Mouse (Mus musculus) ES-CJ7 (cell line): ENCODE measurements around the gene Ehmt2.

Experiments
- DNase-seq: peaks from one replicate; pipeline ENCODE4 v3.0.0; 2011; ENCODE audit warnings: low read depth, low spot score

Gene Ehmt2

DNA sequence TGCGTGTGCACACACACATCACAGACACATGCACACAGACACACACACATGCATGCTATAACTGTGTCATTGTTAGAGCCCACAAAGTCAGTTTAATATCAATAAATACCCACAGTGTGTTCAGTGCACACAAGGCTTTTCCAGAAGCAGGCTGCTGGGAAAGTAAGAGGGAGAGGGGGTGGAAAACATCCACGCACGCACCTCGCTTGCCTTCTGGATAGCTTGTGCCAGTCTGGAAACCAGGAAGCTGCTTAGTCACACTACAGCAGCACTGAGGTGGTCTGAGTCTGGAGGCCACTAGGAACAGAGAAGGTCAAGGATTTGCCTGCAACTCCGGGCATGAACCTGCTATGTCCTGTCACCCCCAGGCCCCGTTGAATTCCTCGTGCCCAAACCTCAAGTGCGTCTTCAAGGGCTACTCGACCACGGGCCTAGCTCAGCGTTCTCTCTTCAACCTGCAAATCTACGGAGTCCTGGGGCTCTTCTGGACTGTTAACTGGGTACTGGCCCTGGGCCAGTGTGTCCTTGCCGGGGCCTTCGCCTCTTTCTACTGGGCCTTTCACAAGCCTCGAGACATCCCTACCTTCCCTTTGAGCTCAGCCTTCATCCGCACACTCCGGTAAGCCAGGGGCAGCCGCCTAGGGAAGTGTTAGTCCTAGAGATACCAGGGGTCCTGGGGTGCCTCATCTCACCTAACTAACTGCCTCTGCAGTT lies 29.2 kb downstream of the Ehmt2 start:
- no peak for DNase-seq

DNA sequence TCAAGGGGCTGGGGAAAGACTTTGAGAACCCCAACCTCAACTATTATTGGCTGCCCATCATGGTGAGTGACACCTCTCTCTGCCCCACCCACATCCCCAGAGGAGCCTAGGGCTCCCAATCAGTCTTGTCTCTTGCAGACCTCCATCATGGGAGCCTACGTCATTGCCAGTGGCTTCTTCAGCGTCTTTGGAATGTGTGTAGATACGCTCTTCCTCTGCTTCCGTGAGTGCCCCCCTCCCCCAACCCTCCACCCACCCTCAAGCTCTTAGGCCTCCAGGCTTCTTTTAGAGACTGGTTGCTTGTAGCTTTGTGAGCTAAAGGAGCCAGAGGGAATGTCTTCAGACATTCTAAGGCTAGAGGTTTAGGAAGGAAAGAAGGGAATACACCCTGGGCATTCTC lies 30.6 kb downstream of the Ehmt2 start:
- DNase-seq = peak; percentile 70

DNA sequence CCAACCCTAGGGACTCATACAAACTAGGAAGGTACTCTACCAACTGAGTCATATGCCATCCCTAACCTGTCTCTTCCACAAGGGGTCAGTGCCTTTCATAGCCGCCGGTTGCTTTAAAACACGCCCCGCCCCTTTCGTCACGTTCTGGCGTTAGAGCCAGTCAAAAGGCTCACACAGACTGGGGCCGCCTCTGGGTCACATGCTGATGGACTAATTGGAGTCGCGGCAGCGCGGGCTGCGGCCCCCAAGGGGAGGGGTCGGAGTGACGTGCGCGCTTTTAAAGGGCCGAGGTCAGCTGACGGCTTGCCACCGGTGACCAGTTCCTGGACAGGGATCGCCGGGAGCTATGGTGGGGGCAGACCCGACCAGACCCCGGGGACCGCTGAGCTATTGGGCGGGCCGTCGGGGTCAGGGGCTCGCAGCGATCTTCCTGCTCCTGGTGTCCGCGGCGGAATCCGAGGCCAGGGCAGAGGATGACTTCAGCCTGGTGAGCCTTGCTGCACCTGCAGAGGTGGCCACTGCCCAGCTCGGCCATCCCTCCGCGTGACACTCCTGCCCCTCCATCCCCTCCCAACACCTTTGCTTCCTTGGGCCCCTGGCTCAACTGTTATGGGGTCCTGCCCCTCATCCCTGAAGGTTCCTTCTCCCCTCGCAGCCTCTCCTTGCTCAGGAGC lies 32.9 kb downstream of the Ehmt2 start, which contains the start of gene Neu1:
Gene Neu1, plus strand, starts transcription at position 193 of the 674 bp plus-strand sequence.
- peak; percentile 98 for DNase-seq

DNA sequence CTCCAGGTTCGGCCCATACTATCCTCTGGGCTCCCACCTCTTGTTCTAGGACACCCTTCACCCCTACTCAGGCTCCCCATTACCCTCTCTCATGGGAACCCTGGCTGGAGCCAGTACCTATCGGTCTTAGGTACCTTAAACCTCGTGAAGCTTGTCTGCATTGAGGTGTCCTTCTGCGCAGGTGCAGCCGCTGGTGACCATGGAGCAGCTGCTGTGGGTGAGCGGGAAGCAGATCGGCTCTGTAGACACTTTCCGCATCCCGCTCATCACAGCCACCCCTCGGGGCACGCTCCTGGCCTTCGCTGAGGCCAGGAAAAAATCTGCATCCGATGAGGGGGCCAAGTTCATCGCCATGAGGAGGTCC lies 33.4 kb downstream of the Ehmt2 start:
- no peak for DNase-seq

DNA sequence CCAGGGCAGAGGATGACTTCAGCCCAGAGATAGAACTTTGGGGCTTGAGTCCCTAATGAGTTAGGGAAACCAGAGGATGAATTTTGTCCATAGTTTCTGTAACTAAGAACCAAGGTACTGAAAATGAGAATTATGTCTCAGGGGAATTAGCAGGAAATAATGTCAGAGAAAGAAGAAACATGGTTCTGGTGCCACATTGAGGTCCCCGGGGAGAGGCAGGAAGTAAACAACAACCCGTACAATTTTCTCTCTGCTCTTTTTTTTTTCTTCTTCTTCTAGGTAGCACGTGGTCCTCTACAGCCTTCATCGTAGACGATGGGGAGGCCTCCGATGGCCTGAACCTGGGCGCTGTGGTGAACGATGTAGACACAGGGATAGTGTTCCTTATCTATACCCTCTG lies 34.0 kb downstream of the Ehmt2 start:
- DNase-seq = no peak

DNA sequence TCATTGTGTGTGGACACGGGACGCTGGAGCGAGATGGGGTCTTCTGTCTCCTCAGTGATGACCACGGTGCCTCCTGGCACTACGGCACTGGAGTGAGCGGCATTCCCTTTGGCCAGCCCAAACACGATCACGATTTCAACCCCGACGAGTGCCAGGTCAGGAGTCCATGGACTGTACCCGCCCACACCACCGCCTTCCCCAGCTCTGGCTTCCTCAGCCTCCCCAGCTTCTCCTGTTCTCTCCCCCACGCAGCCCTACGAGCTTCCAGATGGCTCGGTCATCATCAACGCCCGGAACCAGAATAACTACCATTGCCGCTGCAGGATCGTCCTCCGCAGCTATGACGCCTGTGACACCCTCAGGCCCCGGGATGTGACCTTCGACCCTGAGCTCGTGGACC lies 35.8 kb downstream of the Ehmt2 start:
- DNase-seq = no peak

DNA sequence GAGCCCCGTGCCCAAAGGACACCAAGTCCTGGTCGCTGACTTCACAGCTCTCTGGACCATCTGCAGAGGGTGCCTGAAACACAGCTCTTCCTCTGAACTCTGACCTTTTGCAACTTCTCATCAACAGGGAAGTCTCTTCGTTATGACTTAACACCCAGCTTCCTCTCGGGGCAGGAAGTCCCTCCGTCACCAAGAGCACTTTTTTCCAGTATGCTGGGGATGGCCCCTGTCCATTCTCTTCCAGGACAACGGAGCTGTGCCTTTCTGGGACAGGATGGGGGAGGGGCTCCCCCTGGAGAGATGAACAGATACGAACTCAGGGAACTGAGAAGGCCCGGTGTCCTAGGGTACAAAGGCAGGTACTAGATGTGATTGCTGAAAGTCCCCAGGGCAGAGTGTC lies 36.6 kb downstream of the Ehmt2 start:
- no peak for DNase-seq

DNA sequence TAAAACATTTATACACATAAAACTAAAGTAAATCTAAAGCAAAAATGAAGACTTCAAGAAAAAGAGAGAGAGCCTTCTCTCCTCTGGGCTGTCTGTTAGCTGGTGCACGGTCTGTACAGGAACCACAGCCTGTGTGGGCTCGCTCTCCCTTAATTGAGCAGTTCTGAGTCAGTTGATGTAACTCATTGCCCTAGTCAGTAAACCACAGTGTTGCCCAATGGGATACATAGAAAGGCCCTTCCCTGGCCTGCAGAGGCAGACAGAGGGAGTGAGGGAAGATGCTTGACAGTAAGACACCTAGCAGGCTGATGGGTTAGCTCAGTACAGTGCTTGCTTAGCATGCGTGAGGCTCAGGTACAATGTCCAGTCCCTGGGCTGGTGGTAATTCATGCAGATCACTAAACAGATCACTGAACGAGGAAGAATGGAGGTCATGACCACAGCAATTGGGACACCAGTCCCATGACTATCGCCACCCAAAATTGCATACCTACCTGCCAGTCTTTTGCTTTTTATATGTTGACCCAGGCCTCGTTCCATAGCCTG lies 39.8 kb downstream of the Ehmt2 start:
- DNase-seq = no peak

DNA sequence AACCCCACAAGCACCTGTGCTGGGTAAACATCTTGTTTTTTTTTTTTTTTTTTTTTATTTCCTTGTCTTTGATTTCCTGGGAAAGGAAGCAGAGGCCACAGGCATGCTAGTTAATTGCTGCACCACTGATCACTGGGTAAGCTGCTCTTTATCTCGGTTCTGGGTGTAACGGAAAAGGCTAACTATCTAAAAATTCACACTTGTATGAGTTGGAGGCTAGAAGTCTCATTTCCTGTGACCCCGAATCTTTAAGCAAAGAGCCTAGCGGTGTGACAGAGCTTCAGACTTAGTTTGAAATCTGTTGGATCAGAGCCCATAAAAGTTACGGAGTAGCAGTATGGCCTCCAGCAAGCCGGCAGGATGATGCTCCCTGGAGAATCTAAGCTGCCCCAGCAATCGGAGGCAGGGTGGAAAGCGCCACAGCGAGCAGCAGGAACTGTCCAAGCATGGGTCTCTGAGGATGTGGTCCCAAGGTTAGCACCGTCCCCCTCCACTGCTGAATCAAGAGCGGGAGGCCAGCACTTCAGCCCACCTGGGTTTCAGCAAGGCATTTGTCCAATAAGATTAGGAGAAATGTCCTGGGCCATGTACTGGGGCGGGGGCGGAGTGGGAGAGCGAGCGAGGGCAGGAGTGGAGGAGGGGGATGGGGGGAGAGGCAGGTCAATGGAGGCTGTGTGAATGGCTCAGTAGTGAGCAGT lies 43.2 kb downstream of the Ehmt2 start:
- DNase-seq = peak; percentile 73

DNA sequence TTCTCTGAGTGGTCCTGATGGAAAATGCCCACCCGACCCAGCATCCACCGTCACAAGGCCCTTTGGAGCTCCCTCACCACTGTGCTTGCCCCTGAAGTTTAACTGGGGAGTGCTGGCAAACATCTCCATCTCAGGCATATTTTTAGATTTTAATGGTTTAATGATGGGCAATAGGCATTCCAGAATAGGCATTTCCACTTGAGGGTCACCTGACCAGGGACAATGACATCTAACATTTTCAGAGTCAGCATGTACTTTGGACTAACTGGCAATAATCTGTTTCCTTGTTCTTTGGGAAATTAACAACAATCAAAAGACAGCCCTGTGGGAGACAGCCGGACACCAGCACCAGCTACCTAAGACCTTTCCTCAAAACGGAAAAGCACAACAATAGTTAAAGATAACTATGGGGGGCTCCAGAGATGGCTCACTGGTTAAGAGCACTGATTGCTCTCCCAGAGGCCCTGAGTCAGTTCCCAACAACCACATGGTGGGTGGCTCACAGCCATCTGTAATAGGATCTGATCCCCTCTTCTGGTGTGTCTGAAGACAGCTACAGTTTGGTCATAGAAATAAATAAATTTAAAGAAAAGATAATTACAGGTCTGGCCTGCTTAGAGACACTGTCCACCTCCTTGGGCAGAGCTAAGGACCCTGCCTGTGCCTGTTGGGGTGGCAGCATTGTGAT lies 45.0 kb downstream of the Ehmt2 start:
- DNase-seq = no peak

DNA sequence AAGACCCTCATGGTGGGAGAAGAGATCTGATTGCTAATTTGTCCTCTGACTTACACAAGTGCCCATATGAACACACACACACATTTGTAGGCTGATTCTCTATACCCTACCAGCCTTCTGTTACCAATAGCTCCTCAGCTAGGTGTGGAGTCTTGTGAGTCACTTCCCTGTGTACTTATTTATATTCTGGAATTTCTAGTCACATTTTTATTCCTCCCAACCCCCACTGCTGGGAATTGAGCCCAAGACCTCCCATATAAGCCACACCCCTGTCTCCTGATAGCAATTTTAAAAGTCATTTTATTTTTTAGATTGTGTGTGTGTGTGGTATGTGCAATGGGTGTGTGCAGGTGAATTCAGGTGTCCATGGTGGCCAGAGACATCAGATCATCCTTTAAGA lies 46.1 kb downstream of the Ehmt2 start:
- DNase-seq = no peak

DNA sequence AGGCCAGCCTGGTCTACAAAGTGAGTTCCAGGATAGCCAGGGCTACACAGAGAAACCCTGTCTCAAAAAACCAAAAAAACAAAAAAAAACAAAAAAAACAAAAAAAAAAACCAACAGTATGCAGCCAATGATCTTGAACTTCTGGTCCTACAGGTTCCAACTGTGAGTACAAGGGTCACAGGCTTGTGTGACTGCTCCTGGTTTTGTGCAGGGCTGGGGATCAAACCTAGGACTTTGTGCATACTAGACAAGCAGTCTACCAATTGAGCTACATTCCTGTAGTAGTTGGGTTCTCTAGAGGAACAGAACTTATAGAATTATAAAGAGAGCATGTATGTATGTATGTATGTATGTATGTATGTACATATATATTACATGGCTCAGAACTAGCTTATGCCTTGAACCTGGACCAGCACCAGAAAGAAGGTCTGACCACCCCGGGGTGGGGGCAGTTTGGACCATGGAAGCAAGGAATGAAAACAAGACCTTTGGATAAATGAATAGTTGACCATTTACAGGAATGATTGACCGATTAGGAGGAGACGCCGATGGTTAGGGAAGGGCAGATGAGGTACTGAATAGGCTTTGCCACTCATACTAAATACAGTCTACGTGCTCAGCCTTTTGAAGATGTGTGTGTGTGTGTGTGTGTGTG lies 48.3 kb downstream of the Ehmt2 start:
- DNase-seq = no peak

DNA sequence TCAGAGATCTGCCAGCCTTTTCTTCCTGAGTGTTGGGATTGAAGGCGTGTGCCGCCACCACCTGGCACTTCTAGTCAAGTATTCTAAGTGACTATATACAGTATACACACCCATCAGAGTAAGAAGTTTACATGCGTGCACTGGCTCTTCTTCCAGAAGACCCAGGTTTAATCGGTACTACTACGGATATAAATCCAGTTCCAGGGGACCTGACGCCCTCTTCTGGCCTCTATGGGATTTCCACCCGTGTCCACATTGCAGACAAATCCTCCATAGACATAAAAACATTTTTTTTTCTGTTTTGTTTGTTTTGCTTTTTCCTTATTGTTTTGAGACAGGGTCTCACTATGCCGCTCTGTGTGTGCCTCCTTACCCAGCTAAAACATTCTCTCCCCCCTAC lies 49.3 kb downstream of the Ehmt2 start:
- DNase-seq = peak; percentile 68

DNA sequence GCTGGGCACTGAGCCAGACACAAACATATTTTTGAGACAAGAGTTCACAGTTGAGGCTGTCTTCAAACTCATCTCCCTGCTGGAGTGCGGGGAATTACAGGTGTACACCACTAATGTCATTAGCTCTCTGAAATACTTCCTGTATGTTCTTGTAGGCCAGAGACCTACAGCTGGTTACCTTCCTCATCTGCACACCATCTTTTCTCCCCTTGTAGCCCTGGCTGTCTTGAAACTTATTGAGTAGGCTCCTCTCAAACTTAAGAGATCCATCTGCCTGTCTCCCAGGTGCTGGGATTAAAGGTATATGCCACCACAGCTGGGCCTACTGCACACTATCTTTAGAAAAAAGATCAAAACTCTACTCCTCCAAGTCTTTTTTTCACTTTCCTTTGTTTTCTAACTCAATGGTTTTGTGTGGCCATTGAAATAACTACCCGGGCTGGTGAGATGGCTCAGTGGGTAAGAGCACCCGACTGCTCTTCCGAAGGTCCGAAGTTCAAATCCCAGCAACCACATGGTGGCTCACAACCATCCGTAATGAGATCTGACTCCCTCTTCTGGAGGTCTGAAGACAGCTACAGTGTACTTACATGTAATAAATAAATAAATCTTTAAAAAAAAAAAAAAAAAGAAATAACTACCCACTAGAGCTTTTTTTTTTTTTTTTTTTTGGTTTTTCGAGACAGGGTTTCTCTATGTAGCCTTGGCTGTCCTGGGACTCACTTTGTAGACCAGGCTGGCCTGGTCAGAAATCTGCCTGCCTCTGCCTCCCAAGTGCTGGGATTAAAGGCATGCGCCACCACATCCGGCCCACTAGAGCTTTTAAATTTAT lies 50.7 kb downstream of the Ehmt2 start:
- DNase-seq = peak; percentile 49

DNA sequence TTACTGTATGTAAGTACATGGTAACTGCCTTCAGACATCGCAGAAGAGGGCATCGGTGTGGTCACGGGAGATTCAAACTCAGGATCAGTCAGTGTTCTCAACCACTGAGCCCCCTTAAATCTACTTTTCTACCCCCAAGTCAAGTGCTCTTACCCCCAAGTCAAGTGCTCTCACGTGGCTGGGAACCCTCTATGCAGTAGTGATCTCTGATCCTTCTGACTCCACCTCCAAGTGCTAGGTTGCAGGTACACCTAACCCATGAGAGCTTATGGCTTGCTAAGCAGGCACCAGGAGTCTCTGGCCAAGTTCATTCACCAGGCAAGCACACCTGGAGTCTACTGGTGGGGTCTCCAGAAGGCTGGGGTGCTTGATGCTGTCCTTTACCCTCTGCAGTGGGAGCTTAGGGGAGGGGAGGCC lies 51.3 kb downstream of the Ehmt2 start:
- peak; percentile 85 for DNase-seq

DNA sequence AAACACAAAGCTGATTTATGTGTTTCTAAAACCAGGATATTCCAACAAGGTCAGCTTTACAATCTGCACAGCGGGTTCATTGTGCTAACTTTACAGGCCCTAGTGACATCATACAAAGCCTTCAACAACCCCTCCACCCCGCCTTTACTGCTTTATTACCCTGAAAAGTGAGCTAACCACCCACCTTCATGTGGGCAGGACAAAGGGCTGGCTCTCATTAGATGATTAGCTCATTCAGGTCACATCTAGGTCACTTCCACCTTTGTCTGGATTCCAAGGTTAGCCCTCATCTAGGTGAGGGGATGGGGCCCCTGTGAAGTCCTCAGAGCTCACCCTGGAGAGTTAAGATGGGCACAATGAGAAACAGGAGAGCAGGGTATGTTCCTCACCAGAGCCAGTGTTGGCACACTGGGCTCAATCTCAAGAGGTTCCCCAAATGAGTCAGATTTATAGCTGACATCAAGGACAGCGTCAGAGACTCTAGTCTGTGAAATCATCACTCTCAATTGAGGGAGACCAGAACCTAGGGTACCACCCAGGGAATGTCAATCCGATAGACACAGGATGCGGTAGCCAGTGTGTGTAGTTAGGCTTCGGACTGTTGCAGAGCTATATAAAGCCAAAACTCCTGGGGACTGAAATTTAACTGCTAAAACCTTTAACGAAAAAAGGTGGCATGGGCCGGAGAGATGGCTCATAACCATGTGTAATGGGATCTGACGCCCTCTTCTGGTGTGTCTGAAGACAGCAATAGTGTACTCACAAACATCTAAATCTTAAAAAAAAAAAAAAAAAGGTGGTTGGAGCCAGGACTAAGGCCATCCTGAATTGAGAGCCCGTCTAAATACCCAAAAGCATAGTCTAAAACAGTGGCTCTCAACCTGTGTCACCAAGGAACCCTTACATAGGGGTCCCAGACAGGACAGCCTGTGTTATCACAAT lies 52.5 kb downstream of the Ehmt2 start:
- peak; percentile 80 for DNase-seq

DNA sequence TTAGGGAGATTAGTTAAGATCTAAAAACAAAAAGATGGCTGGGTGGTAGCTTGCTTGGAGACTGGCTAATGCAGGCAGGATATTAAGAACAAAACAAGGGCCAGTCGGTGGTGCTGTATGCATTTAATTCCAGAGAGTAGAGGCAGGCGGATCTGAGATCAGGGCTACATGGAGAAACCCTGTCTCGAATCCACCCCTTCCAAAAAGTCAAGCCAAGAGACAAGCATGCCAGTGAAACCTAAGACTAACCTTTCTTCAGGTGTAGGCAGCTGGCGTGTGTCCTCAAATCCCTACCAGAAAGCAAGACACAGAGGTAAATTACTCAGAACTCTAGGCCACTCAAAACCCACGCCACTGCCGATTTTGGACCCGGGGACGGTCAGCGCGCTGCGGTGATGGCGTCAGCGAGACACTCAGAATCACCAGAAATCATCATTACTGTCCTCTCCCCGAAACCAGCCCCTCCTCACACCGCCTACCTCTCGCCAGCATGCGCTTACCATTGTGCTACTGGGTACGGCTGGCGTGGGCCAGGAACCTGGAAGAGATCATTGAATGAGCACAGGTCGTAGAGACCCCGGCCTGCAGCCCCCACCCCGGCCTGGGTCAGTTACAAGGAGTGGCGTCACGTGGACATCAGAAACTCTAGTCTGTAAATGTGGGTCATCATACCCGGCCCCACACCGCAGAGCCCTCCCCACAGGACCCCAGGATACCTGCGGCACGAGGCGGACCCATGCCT lies 53.5 kb downstream of the Ehmt2 start:
- DNase-seq = no peak

DNA sequence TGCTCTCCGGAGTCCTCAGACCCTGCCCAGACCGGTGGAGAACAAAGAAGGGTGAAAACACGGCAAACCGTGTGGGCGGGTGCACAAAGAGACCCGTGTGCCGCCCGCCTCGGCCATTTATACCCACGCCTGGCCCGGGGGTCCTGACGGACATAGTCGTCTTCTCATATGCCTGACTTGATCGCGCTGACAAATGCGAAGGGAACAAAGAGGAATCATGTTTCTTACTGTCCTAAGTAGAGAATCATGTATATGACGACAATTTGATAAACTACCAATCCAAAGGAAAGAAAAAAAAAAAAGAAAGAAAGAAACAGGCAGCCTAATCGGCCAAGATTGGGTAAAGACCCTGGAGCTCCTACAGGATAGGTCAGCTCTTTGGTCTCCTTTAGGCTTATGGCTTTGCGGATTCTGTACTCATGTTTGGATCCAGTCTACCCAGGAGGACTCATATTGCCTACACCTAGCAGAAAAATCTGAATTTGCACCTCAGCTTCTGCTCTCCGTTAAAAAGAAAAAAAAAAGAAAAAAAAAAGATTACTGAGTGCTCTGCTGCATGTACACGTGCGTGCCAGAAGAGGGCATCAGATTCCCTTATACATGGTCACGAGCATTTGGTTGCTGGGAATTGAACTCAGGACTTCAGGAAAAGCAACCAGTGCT lies 54.2 kb downstream of the Ehmt2 start:
- DNase-seq = peak; percentile 86
